In genomic region chr12:111486455-111486854, GRCm38 (mm10) we compare ENCODE assay signal across 8 mouse cellular contexts. TPM values are rescaled to one million over a fixed set of nuclear protein-coding genes. Genes with fewer than 3 reads are reported as not detected.
DNase-seq lines count a peak whose midpoint lies in the region; ATAC-seq lines count a peak whose summit lies in the region.

No protein-coding gene starts in this region.

- no peaks in the 10 kb centered on the region for H3K9me3 ChIP-seq in intestine, embryonic 16.5 days (ENCODE audit: control insufficient read depth, low read length)
- H3K9me3 ChIP-seq in neural tube, embryonic 12.5 days, result no peaks in the 10 kb centered on the region

- WGBS in intestine, embryonic 16.5 days, result 6% methylated on average over 12 of the region's 12 CpGs
- 5% methylated on average over 12 of the region's 12 CpGs for WGBS in neural tube, embryonic 12.5 days

- H3K4me2 ChIP-seq in intestine, embryonic 16.5 days (ENCODE audit: low read depth, low read length), result peak overlapping the region; percentile 77
- peak overlapping the region; percentile 70 for H3K4me2 ChIP-seq in neural tube, embryonic 12.5 days (replicated peaks)

- no peaks in the 10 kb centered on the region for H3K36me3 ChIP-seq in intestine, embryonic 16.5 days (ENCODE audit: control insufficient read depth, insufficient read depth, low read length)
- H3K36me3 ChIP-seq in neural tube, embryonic 12.5 days, result no peaks in the 10 kb centered on the region

- peak overlapping the region; percentile 78 for H3K27ac ChIP-seq in intestine, embryonic 16.5 days (ENCODE audit: low read length)
- no peak overlapping the region for H3K27ac ChIP-seq in neural tube, embryonic 12.5 days

- DNase-seq in embryo, embryonic 10.5 days (ENCODE audit: low spot score), result peak; percentile 65
- DNase-seq in embryo, embryonic 9.5 days (ENCODE audit: extremely low spot score), result no peak
- DNase-seq in kidney, postnatal 4 days, result peak; percentile 55 to 72
- DNase-seq in kidney, adult 11 months, result no peak
- no peak for DNase-seq in urinary bladder, adult 2 months (ENCODE audit: low spot score)
- no peak for DNase-seq in cerebellum, postnatal 25 days

- H3K4me3 ChIP-seq in intestine, embryonic 16.5 days (ENCODE audit: low read length), result peak overlapping the region; percentile 60
- H3K4me3 ChIP-seq in neural tube, embryonic 12.5 days, result 0 out of 2 replicates have a peak overlapping the region, but pooled peaks have one; percentile 42

- H3K9ac ChIP-seq in intestine, embryonic 16.5 days (ENCODE audit: low read depth, low read length), result peak overlapping the region; percentile 70
- H3K9ac ChIP-seq in neural tube, embryonic 12.5 days, result no peak overlapping the region

- H3K4me1 ChIP-seq in intestine, embryonic 16.5 days (ENCODE audit: control insufficient read depth, insufficient read depth, low read length), result peaks cover 16% of the 10 kb centered on the region
- peaks cover 13% of the 10 kb centered on the region for H3K4me1 ChIP-seq in neural tube, embryonic 12.5 days

- H3K27me3 ChIP-seq in intestine, embryonic 16.5 days (replicated peaks; ENCODE audit: control insufficient read depth, insufficient read depth, low read length), result peaks cover 27% of the 10 kb centered on the region
- H3K27me3 ChIP-seq in neural tube, embryonic 12.5 days (replicated peaks), result peaks cover 57% of the 10 kb centered on the region

- ATAC-seq in intestine, embryonic 16.5 days, result no peak
- ATAC-seq in neural tube, embryonic 12.5 days (ENCODE audit: low FRiP score, low read depth), result no peak

RNA-seq across cellular contexts. Expression of gene Gm266, which starts 0.8 kb away (rescaled TPM):
- polyA plus RNA-seq in intestine, embryonic 16.5 days (2015; fragmentation: Nextera tagmentation; extraction: Ambion mirVana), result 11.7 and 12.2 TPM in 2 replicates
- polyA plus RNA-seq in neural tube, embryonic 12.5 days (2016; fragmentation: Nextera tagmentation; extraction: Ambion mirVana), result 2.5 and 4.1 TPM in 2 replicates
- polyA plus RNA-seq in urinary bladder, adult 2 months (2012; rRNA removed), result 5.9 and 6.7 TPM in 2 replicates

RNA-seq across cellular contexts. Expression of gene Tnfaip2, which starts 44.2 kb away (rescaled TPM):
- 2.7 and 3.5 TPM in 2 replicates for polyA plus RNA-seq in intestine, embryonic 16.5 days (2015; fragmentation: Nextera tagmentation; extraction: Ambion mirVana)
- 1.9 and 3.3 TPM in 2 replicates for polyA plus RNA-seq in neural tube, embryonic 12.5 days (2016; fragmentation: Nextera tagmentation; extraction: Ambion mirVana)
- polyA plus RNA-seq in urinary bladder, adult 2 months (2012; rRNA removed), result 106 and 156 TPM in 2 replicates

RNA-seq across cellular contexts. Expression of gene Eif5, which starts 51.4 kb away (rescaled TPM):
- 523 and 531 TPM in 2 replicates for polyA plus RNA-seq in intestine, embryonic 16.5 days (2015; fragmentation: Nextera tagmentation; extraction: Ambion mirVana)
- 650 and 706 TPM in 2 replicates for polyA plus RNA-seq in neural tube, embryonic 12.5 days (2016; fragmentation: Nextera tagmentation; extraction: Ambion mirVana)
- polyA plus RNA-seq in urinary bladder, adult 2 months (2012; rRNA removed), result 139 and 141 TPM in 2 replicates

Comparison
In these comparisons a context has a peak if more than half of its experiments do, and no peak if none do; other contexts are left out.
1. DNase-seq: peak in embryo, embryonic 10.5 days (single experiment) and kidney, postnatal 4 days (2 of 2); none in embryo, embryonic 9.5 days (single experiment), kidney, adult 11 months (single experiment), urinary bladder, adult 2 months (single experiment) and cerebellum, postnatal 25 days (0 of 2).
2. RNA of gene Tnfaip2, which starts 44.2 kb away (polyA plus RNA-seq): 106 to 156 TPM in urinary bladder, adult 2 months; 2.7 to 3.5 TPM in intestine, embryonic 16.5 days and 1.9 to 3.3 TPM in neural tube, embryonic 12.5 days; every median in the first group is over 10 times any median in the second.